Mouse (Mus musculus) urinary bladder, postnatal 0 days (tissue): ENCODE results near the gene Arnt. TPM values are rescaled to one million over a fixed set of nuclear protein-coding genes. Genes with fewer than 3 reads are reported as not detected.

ENCODE experiments used
- polyA plus RNA-seq: library from polyadenylated mRNA; unstranded; fragments of >200 nt; fragmentation: Nextera tagmentation; extraction: Ambion mirVana; gene quantifications from 2 replicates; pipeline ENCODE4 v1.2.1, GENCODE M21; 2015

Gene Arnt
- 21.4 and 25.2 TPM in 2 replicates for polyA plus RNA-seq

DNA sequence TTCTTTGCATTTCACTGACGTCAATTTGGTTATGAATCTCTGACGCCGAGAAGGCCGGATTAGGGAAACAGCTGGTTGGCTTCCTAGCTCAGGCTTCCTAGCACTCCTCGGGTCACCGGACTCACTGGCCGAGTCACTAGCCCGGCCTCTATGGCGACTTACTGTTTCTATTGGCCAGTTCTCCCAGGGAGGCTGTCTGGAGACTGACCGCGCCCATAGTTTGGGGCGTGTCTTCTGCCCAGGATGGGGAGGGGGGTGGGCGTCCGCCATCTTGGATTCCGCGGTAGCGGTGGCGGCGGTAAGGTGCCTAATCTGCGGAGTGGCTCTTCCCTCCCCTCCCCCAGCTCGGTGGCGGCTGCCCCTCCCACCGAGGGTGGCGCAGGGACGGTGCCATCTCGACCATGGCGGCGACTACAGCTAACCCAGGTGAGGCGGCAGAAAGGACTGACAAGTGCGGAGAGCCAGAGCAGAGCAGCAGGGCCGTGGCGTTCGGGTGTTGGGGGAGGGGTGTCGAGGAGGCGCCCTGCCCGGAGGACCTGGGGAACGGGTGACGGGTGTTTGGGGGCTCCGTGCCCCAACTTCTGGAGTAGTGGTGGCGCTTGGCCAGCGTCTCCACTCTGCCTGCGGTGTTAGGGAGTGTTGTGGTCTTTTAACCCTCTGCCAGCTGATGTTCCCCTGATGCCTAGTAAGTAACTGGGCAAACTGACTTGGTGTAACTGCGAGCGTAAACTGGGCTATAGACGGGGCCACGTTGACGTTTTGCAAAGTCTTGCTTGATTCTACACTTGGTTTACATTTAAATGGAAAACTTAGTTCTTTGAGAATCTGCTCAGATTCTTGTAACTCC lies at the start of gene Arnt:
Arnt (plus strand) TSS at position 253 of the 847 bp plus-strand sequence.

DNA sequence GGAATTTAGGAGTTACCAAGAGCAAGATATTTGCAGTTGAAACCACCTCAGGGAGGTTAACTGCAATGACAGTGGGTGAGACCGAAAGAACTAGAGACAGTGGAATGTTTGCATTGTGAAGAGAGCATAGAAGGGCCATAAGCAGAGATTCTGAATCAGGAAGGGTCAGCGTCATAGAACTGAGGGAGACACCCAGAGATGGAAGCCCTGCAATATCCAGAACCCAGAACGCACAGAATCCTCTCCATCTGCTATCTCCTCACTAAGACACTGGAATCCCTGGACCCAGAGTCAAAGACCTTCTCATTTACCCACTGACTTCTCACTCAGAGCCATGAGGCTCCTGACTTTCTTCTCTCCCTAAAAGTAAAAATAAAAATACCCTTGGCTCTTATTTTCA lies 31.4 kb upstream of the Arnt start, which contains the start of gene 4930558C23Rik:
4930558C23Rik (minus strand) TSS at position 101 of the 400 bp plus-strand sequence.

DNA sequence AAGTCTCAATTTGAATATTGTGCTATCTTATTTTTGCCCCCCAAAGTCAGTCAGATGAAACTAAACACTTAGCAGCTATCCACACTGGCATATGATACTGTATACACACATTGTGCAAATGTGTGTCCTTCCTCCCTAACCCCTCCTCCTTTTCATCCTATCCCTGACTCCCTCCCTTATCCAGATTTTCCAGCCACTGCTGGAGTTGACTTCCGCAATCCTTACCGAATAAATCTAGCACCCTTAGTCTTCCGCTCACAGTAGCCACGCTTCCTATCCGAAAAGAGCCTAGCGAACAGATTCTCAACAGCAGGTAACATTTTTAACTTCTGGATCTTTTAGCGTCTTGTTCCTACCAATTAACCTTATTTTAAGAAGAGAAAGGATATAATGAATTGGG lies 64.8 kb downstream of the Arnt start, which contains the start of gene Ctsk:
Ctsk (plus strand) TSS at position 233 of the 400 bp plus-strand sequence.

GRCm38 (mm10) chr3:95526622-95527211 lies 92.5 kb downstream of the Arnt start, which contains the start of gene Ctss:
Ctss (plus strand) TSS chr3:95526786.

Other genes starting within 250 kb of the Arnt start
- 3.8 and 4.0 TPM in 2 replicates for gene Gabpb2, start 216.5 kb upstream of the Arnt start, polyA plus RNA-seq
- 66.3 and 71.6 TPM in 2 replicates for gene Cdc42se1, start 205.7 kb upstream of the Arnt start, polyA plus RNA-seq
- 4.9 and 5.8 TPM in 2 replicates for gene Mllt11, start 202.2 kb upstream of the Arnt start, polyA plus RNA-seq
- gene Gm128, start 192.8 kb upstream of the Arnt start, polyA plus RNA-seq, result 0.28 and 0.31 TPM in 2 replicates
- gene Bnipl, start 183.2 kb upstream of the Arnt start, polyA plus RNA-seq, result 5.2 and 6.8 TPM in 2 replicates
- gene Mindy1, start 153.0 kb upstream of the Arnt start, polyA plus RNA-seq, result 42.4 and 43.8 TPM in 2 replicates
- gene Prune1, start 152.3 kb upstream of the Arnt start, polyA plus RNA-seq, result 13.8 and 14.0 TPM in 2 replicates
- 6.6 and 9.3 TPM in 2 replicates for gene Anxa9, start 127.2 kb upstream of the Arnt start, polyA plus RNA-seq
- 108 and 111 TPM in 2 replicates for gene Cers2, start 119.6 kb upstream of the Arnt start, polyA plus RNA-seq
- gene Setdb1, start 77.2 kb upstream of the Arnt start, polyA plus RNA-seq, result 11.0 and 12.2 TPM in 2 replicates
- not detected in 2 replicates for gene 4930558C23Rik, start 31.5 kb upstream of the Arnt start, polyA plus RNA-seq
- 25.5 and 34.7 TPM in 2 replicates for gene Ctsk, start 64.9 kb downstream of the Arnt start, polyA plus RNA-seq
- gene Ctss, start 92.4 kb downstream of the Arnt start, polyA plus RNA-seq, result 37.9 and 134 TPM in 2 replicates
- not detected in 2 replicates for gene Hormad1, start 125.3 kb downstream of the Arnt start, polyA plus RNA-seq
- gene Golph3l, start 154.5 kb downstream of the Arnt start, polyA plus RNA-seq, result 18.9 and 19.6 TPM in 2 replicates
- 52.4 and 53.0 TPM in 2 replicates for gene Ensa, start 190.6 kb downstream of the Arnt start, polyA plus RNA-seq
- gene Mcl1, start 224.4 kb downstream of the Arnt start, polyA plus RNA-seq, result 77.6 and 86.5 TPM in 2 replicates